Mouse (Mus musculus) heart, postnatal 0 days (tissue): ENCODE data around the gene Mydgf. TPM values are rescaled to one million over a fixed set of nuclear protein-coding genes. Genes with fewer than 3 reads are reported as not detected.

Experiments
- ATAC-seq: fragments of 200-750 bp; cut with Nextera tagmentation; 2 replicates; pipeline ENCODE4 v1.8.0; 2017; ENCODE audit warnings: low read depth, moderate number of reproducible peaks, moderate library complexity; ENCODE audit not compliant: insufficient read depth
- DNase-seq: peaks from one replicate; pipeline ENCODE4 v3.0.0-alpha.2; 2016; ENCODE audit warnings: low spot score
- H3K27ac ChIP-seq: fragments of 300-500 bp; sonication (generic); 2 replicates; pipeline ENCODE4 v1.5.1; 2014; ENCODE audit warnings: low read depth, mild to moderate bottlenecking
- H3K27me3 ChIP-seq: fragments of 300-500 bp; sonication (generic); 2 replicates; pipeline ENCODE4 v1.6.1; 2014; ENCODE audit warnings: low read length, mixed read lengths; ENCODE audit not compliant: control insufficient read depth, insufficient read depth
- H3K36me3 ChIP-seq: fragments of 300-500 bp; sonication (generic); replicated peaks from 2 replicates; pipeline ENCODE4 v1.6.1; 2014; ENCODE audit warnings: low read length, mixed read lengths; ENCODE audit not compliant: control insufficient read depth, insufficient read depth
- H3K4me1 ChIP-seq: fragments of 300-500 bp; sonication (generic); 2 replicates; pipeline ENCODE4 v1.6.1; 2014; ENCODE audit warnings: antibody characterized with exemption; ENCODE audit not compliant: control insufficient read depth, insufficient read depth
- H3K4me2 ChIP-seq: fragments of 300-500 bp; sonication (generic); 2 replicates; pipeline ENCODE4 v1.6.1; 2014; ENCODE audit warnings: low read depth, mild to moderate bottlenecking, low read length, moderate library complexity
- H3K4me3 ChIP-seq: fragments of 300-500 bp; sonication (generic); 2 replicates; pipeline ENCODE4 v1.5.1; 2014; ENCODE audit warnings: low read depth, low read length
- H3K9ac ChIP-seq: fragments of 300-500 bp; sonication (generic); replicated peaks from 2 replicates; pipeline ENCODE4 v1.6.1; 2014; ENCODE audit warnings: low read depth, low read length, mixed read lengths
- H3K9me3 ChIP-seq: fragments of 300-500 bp; sonication (generic); replicated peaks from 2 replicates; pipeline ENCODE4 v1.6.1; 2016; ENCODE audit warnings: low read length; ENCODE audit not compliant: control insufficient read depth
- CTCF ChIP-seq: IDR thresholded peaks from 2 replicates; pipeline ENCODE4 v1.5.1; 2016; ENCODE audit warnings: antibody characterized with exemption, control low read depth, low read depth
- EP300 ChIP-seq: IDR thresholded peaks from 2 replicates; pipeline ENCODE4 v1.6.1; 2016; ENCODE audit warnings: antibody characterized with exemption, low read depth
- WGBS: fragments of 180-500 bp; shearing (Covaris S2); extraction: QIAGEN DNeasy Blood & Tissue Kit; methylation state at CpG from one replicate; pipeline ENCODE4 v1.1.7; 2014; 5-methylcytosine and 5-hydroxymethylcytosine counted together
- polyA plus RNA-seq: library from polyadenylated mRNA; unstranded; fragments of >200 nt; fragmentation: Nextera tagmentation; extraction: Ambion mirVana; gene quantifications from 2 replicates; pipeline ENCODE4 v1.2.1, GENCODE M21; 2015
- total RNA-seq: library from RNA; depleted of rRNA; stranded (reverse); fragments of >200 nt; gene quantifications from 2 replicates; pipeline ENCODE4 v1.2.3, GENCODE M21; 2014; ENCODE audit warnings: low replicate concordance

Gene Mydgf
- total and polyA plus RNA-seq, 2 experiments from 2014 or later = 42.9 to 52.0 TPM

- no peak overlapping the region for H3K27ac ChIP-seq
- TF ChIP-seq EP300 (no peak), CTCF (no peak)
- H3K9me3 ChIP-seq = no peaks in the 10 kb centered on the region
- H3K4me1 ChIP-seq = peaks cover 3% of the 10 kb centered on the region; the same call in 1 of the 2 replicates
- H3K4me3 ChIP-seq = no peak overlapping the region
- ATAC-seq = no peak
- DNase-seq = no peak
- H3K27me3 ChIP-seq = no peaks in the 10 kb centered on the region
- 56% methylated on average over 10 of the region's 10 CpGs for WGBS
- no peak overlapping the region for H3K4me2 ChIP-seq
- peaks cover 40% of the 10 kb centered on the region for H3K36me3 ChIP-seq
- no peak overlapping the region for H3K9ac ChIP-seq
Observed at GRCm38 (mm10) chr17:56173401-56174046, 10.2 kb downstream of the Mydgf start.

- Histone ChIP-seq H3K36me3 (peaks cover 25% of the 10 kb centered on the region), H3K27me3 (no peaks in the 10 kb centered on the region), H3K4me3 (no peak overlapping the region), H3K27ac (no peak overlapping the region), H3K9me3 (no peaks in the 10 kb centered on the region), H3K4me1 (peaks cover 3% of the 10 kb centered on the region; the same call in 1 of the 2 replicates), H3K4me2 (no peak overlapping the region), H3K9ac (no peak overlapping the region)
- 92% methylated on average over 17 of the region's 17 CpGs for WGBS
- TF ChIP-seq CTCF = no peak
- no peak for TF ChIP-seq EP300
- DNase-seq (no peak), ATAC-seq (no peak)
Observed at GRCm38 (mm10) chr17:56171881-56172280, 11.8 kb downstream of the Mydgf start.

GRCm38 (mm10) chr17:56171456-56171855 lies 12.3 kb downstream of the Mydgf start:
- H3K9ac ChIP-seq = no peak overlapping the region
- no peaks in the 10 kb centered on the region for H3K9me3 ChIP-seq
- DNase-seq (no peak), ATAC-seq (no peak)
- 55% methylated on average over 9 of the region's 9 CpGs for WGBS
- no peak overlapping the region for H3K4me2 ChIP-seq
- no peaks in the 10 kb centered on the region for H3K27me3 ChIP-seq
- H3K4me3 ChIP-seq = no peak overlapping the region
- peaks cover 3% of the 10 kb centered on the region; the same call in 1 of the 2 replicates for H3K4me1 ChIP-seq
- H3K36me3 ChIP-seq = peaks cover 21% of the 10 kb centered on the region
- no peak for TF ChIP-seq CTCF
- no peak overlapping the region for H3K27ac ChIP-seq

- Histone ChIP-seq H3K27me3 (no peaks in the 10 kb centered on the region), H3K4me1 (peaks cover 3% of the 10 kb centered on the region; the same call in 1 of the 2 replicates), H3K4me3 (no peak overlapping the region), H3K9me3 (no peaks in the 10 kb centered on the region), H3K4me2 (peak overlapping the region; percentile 12; the same call in 1 of the 2 replicates), H3K9ac (no peak overlapping the region), H3K27ac (peak overlapping the region; percentile 80), H3K36me3 (peaks cover 16% of the 10 kb centered on the region)
- ATAC-seq (no peak), DNase-seq (no peak)
- 59% methylated on average over 10 of the region's 10 CpGs for WGBS
- TF ChIP-seq EP300 (no peak), CTCF (no peak)
Observed at GRCm38 (mm10) chr17:56170636-56171035, 13.1 kb downstream of the Mydgf start.

GRCm38 (mm10) chr17:56169830-56170229 lies 13.9 kb downstream of the Mydgf start:
- peak; percentile 57 for ATAC-seq
- Histone ChIP-seq H3K4me1 (peaks cover 3% of the 10 kb centered on the region; the same call in 1 of the 2 replicates), H3K4me2 (0 out of 2 replicates have a peak overlapping the region, but pooled peaks have one; percentile 12), H3K27ac (peak overlapping the region; percentile 80), H3K27me3 (no peaks in the 10 kb centered on the region), H3K36me3 (peaks cover 11% of the 10 kb centered on the region), H3K4me3 (no peak overlapping the region), H3K9me3 (no peaks in the 10 kb centered on the region), H3K9ac (no peak overlapping the region)
- TF ChIP-seq EP300 = peak; percentile 72
- no peak for TF ChIP-seq CTCF
- no peak for DNase-seq
- WGBS = 47% methylated on average over 6 of the region's 6 CpGs

GRCm38 (mm10) chr17:56165671-56166070 lies 18.0 kb downstream of the Mydgf start:
- H3K27me3 ChIP-seq = no peaks in the 10 kb centered on the region
- H3K4me2 ChIP-seq = no peak overlapping the region
- ATAC-seq = no peak
- H3K9ac ChIP-seq = no peak overlapping the region
- TF ChIP-seq EP300 = no peak
- no peak for TF ChIP-seq CTCF
- H3K4me1 ChIP-seq = peaks cover 12% of the 10 kb centered on the region; the same call in 1 of the 2 replicates
- H3K27ac ChIP-seq = no peak overlapping the region
- WGBS = 68% methylated on average over 11 of the region's 11 CpGs
- DNase-seq = no peak
- H3K9me3 ChIP-seq = no peaks in the 10 kb centered on the region
- H3K36me3 ChIP-seq = no peaks in the 10 kb centered on the region
- no peak overlapping the region for H3K4me3 ChIP-seq
